Mouse (Mus musculus): ENCODE measurements around the gene Gtpbp3. TPM values are rescaled to one million over a fixed set of nuclear protein-coding genes. Genes with fewer than 3 reads are reported as not detected.

Gtpbp3 gene
- polyA plus RNA-seq, 1 experiment, result 12.5 TPM

DNA sequence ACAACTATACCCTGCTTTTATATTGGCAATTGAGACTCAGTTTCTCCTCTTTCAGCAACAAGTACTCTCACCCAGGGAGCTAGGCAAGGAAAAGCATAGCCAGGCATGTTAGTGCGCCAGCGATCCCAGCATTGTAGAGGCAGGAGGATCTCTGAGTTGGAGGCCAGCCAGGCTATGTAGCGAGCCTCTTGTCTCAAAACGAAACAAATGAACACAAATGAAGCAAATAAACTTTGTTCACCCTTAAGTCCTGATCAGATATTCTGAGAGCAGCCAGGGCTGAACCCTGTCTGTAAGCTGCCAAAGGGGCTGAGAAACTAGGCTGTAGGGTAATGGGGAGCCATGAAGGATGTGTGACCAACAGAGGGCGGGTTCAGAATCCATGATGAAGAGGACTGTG is 7.9 kb downstream of the Gtpbp3 start:
- H3K4me1 ChIP-seq (ENCODE audit: control insufficient read depth, insufficient read depth, low read length), result peaks cover 12% of the 10 kb centered on the region
- H3K27ac ChIP-seq (ENCODE audit: insufficient read depth, low read length), result peak overlapping the region; percentile 55
- TF ChIP-seq CTCF (IDR thresholded peaks at IDR 0.05; ENCODE audit: borderline replicate concordance, insufficient read depth, low read length) (no peak), POLR2A (IDR thresholded peaks at IDR 0.05; ENCODE audit: low read depth, low read length) (no peak)
- H3K4me3 ChIP-seq (ENCODE audit: insufficient read depth, low read length), result no peak overlapping the region

DNA sequence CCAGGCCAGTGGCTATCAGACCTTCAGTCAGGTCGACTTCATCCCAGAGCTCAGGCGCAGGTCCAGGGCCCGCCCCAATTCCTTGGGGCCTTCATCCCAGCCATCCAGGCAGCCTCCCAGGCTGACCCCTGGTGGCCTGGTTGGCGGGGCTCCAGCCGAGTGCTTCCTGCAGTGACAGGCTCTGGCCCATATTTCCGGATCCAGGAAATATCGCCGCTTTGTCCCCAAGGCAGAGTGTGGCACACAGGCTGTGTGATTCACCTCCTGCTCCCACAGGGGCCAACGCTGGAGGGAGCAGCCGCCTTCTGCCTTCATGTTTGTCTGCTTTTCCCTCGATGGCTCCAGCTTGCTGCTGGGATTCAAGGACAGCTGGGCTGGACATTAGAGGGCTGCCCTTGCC is 8.6 kb downstream of the Gtpbp3 start:
- TF ChIP-seq POLR2A (IDR thresholded peaks at IDR 0.05; ENCODE audit: low read depth, low read length), result no peak
- TF ChIP-seq CTCF (IDR thresholded peaks at IDR 0.05; ENCODE audit: borderline replicate concordance, insufficient read depth, low read length), result no peak
- H3K27ac ChIP-seq (ENCODE audit: insufficient read depth, low read length), result peak overlapping the region; percentile 55
- H3K4me3 ChIP-seq (ENCODE audit: insufficient read depth, low read length), result no peak overlapping the region
- H3K4me1 ChIP-seq (ENCODE audit: control insufficient read depth, insufficient read depth, low read length), result peaks cover 12% of the 10 kb centered on the region

- Histone ChIP-seq H3K27ac (ENCODE audit: insufficient read depth, low read length) (no peak overlapping the region), H3K4me1 (ENCODE audit: control insufficient read depth, insufficient read depth, low read length) (peaks cover 12% of the 10 kb centered on the region), H3K4me3 (ENCODE audit: insufficient read depth, low read length) (no peak overlapping the region)
- TF ChIP-seq CTCF (IDR thresholded peaks at IDR 0.05; ENCODE audit: borderline replicate concordance, insufficient read depth, low read length) (no peak), POLR2A (IDR thresholded peaks at IDR 0.05; ENCODE audit: low read depth, low read length) (no peak)
Measured at GRCm38 (mm10) chr8:71497077-71497645, 9.3 kb downstream of the Gtpbp3 start.

GRCm38 (mm10) chr8:71497881-71498501 is 10.1 kb downstream of the Gtpbp3 start:
- Histone ChIP-seq H3K27ac (ENCODE audit: insufficient read depth, low read length) (no peak overlapping the region), H3K4me1 (ENCODE audit: control insufficient read depth, insufficient read depth, low read length) (peaks cover 12% of the 10 kb centered on the region)

DNA sequence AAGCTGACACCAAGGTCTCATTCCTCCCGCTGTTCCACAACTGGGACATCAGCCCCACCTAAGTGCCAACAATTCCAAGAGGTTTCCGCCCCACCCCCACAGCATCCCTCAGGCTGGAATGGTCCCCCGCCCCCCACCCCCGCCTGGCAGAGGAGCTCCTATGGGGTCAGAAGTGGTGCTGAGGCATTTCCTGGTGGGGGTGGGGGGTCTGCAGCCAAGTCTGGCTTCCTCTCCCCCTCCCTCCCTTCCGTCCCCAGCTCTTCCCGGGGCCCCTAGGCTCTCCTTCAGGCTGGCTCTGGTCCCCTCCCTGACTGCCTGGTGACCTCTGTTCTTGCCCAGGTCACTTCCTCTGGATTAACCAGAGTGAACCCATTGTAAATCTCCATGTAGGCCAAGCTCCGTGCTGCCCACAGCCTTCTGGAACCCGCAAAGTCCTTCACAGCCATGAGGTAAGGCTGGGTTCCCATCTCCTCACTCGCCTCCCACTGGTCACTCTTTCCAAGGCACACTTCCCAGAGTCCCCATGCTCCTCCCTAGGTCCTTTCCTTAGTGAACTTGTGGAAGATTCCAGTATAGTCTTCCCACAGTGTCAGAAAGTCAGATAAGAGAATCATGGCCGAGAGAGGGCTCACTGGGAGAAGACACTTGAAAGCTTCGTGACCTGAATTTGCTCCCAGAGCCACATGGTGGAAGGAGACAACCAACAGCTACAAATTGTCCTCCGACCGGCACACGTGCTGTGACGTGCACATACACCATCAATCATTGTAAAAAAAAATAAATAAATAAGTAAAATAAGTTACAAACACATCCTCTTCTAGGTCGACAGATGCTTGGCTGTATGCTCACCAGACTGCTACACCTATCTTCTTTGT is 11.2 kb downstream of the Gtpbp3 start:
- no peak for TF ChIP-seq POLR2A (IDR thresholded peaks at IDR 0.05; ENCODE audit: low read depth, low read length)
- TF ChIP-seq CTCF (IDR thresholded peaks at IDR 0.05; ENCODE audit: borderline replicate concordance, insufficient read depth, low read length), result no peak
- H3K27ac ChIP-seq (ENCODE audit: insufficient read depth, low read length), result no peak overlapping the region
- no peak overlapping the region for H3K4me3 ChIP-seq (ENCODE audit: insufficient read depth, low read length)
- H3K4me1 ChIP-seq (ENCODE audit: control insufficient read depth, insufficient read depth, low read length), result peaks cover 12% of the 10 kb centered on the region

More at GRCm38 (mm10) chr8:71497881-71498501, 10.1 kb downstream of the Gtpbp3 start:
- H3K4me3 ChIP-seq (ENCODE audit: insufficient read depth, low read length), result no peak overlapping the region
- 0 out of 2 replicates have a peak, but pooled peaks have one; percentile 13 for TF ChIP-seq POLR2A (IDR thresholded peaks at IDR 0.05; ENCODE audit: low read depth, low read length)
- no peak for TF ChIP-seq CTCF (IDR thresholded peaks at IDR 0.05; ENCODE audit: borderline replicate concordance, insufficient read depth, low read length)

DNA sequence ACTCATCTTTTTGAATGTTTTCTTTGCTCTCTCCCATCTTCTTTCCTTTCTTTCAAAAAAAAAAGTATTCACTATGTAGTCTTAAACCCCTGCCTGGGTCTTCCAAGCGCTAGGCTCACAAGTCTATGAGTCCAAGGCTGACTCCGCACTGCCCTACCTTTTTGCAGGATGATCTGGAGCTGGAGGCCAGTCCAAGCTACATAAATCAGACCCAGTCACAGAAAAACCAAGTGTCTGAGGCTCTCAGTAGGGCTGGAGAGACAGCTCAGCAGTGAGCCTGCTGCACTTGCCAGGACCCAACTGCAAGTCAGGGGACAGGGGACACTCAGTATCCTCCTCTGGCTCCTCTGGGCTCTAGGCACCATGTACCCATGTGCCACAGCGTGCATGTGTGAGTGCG is 16.4 kb downstream of the Gtpbp3 start:
- no peak for TF ChIP-seq CTCF (IDR thresholded peaks at IDR 0.05; ENCODE audit: borderline replicate concordance, insufficient read depth, low read length)
- no peak for TF ChIP-seq POLR2A (IDR thresholded peaks at IDR 0.05; ENCODE audit: low read depth, low read length)
- Histone ChIP-seq H3K4me1 (ENCODE audit: control insufficient read depth, insufficient read depth, low read length) (no peaks in the 10 kb centered on the region), H3K27ac (ENCODE audit: insufficient read depth, low read length) (no peak overlapping the region)

GRCm38 (mm10) chr8:71505326-71505725 is 17.4 kb downstream of the Gtpbp3 start:
- Histone ChIP-seq H3K27ac (ENCODE audit: insufficient read depth, low read length) (no peak overlapping the region), H3K4me1 (ENCODE audit: control insufficient read depth, insufficient read depth, low read length) (peaks cover 4% of the 10 kb centered on the region), H3K4me3 (ENCODE audit: insufficient read depth, low read length) (no peak overlapping the region)
- TF ChIP-seq CTCF (IDR thresholded peaks at IDR 0.05; ENCODE audit: borderline replicate concordance, insufficient read depth, low read length) (no peak), POLR2A (IDR thresholded peaks at IDR 0.05; ENCODE audit: low read depth, low read length) (no peak)

More for the DNA sequence above, 16.4 kb downstream of the Gtpbp3 start:
- H3K4me3 ChIP-seq (ENCODE audit: insufficient read depth, low read length), result no peak overlapping the region

DNA sequence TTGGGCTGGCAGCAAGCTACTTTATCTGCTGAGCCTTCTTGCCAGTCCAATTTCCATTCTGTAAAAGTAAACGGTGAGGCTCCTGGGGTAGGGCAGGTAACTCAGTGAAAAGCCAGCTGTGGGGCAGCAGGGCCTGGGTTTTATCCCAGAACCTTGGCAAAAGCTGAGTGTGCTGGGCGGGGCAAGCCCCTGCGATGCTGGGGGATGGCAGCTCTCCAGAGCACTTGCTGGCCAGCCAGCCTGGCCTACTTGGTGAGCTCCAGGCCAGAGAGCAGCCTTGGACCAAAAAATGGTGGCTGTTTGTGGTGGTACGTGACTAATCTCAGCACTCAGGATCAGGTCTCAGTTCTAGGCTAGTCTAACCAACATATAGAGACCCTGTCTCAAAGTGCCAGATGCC is 18.1 kb downstream of the Gtpbp3 start:
- Histone ChIP-seq H3K4me1 (ENCODE audit: control insufficient read depth, insufficient read depth, low read length) (peaks cover 4% of the 10 kb centered on the region), H3K4me3 (ENCODE audit: insufficient read depth, low read length) (no peak overlapping the region), H3K27ac (ENCODE audit: insufficient read depth, low read length) (no peak overlapping the region)
- TF ChIP-seq POLR2A (IDR thresholded peaks at IDR 0.05; ENCODE audit: low read depth, low read length), result no peak
- TF ChIP-seq CTCF (IDR thresholded peaks at IDR 0.05; ENCODE audit: borderline replicate concordance, insufficient read depth, low read length), result no peak

GRCm38 (mm10) chr8:71507589-71508104 is 19.7 kb downstream of the Gtpbp3 start:
- no peak overlapping the region for H3K27ac ChIP-seq (ENCODE audit: insufficient read depth, low read length)
- TF ChIP-seq CTCF (IDR thresholded peaks at IDR 0.05; ENCODE audit: borderline replicate concordance, insufficient read depth, low read length) (no peak), POLR2A (IDR thresholded peaks at IDR 0.05; ENCODE audit: low read depth, low read length) (no peak)
- H3K4me3 ChIP-seq (ENCODE audit: insufficient read depth, low read length), result peak overlapping the region; percentile 25
- peaks cover 4% of the 10 kb centered on the region for H3K4me1 ChIP-seq (ENCODE audit: control insufficient read depth, insufficient read depth, low read length)
